Mouse (Mus musculus): Measurements from ENCODE around the gene Lrfn1.
"Not testable (repeated sequence)": the region's sequence is repeated elsewhere in the genome, so short reads cannot be mapped to it uniquely, and the experiment has no call there.

Lrfn1 gene

DNA sequence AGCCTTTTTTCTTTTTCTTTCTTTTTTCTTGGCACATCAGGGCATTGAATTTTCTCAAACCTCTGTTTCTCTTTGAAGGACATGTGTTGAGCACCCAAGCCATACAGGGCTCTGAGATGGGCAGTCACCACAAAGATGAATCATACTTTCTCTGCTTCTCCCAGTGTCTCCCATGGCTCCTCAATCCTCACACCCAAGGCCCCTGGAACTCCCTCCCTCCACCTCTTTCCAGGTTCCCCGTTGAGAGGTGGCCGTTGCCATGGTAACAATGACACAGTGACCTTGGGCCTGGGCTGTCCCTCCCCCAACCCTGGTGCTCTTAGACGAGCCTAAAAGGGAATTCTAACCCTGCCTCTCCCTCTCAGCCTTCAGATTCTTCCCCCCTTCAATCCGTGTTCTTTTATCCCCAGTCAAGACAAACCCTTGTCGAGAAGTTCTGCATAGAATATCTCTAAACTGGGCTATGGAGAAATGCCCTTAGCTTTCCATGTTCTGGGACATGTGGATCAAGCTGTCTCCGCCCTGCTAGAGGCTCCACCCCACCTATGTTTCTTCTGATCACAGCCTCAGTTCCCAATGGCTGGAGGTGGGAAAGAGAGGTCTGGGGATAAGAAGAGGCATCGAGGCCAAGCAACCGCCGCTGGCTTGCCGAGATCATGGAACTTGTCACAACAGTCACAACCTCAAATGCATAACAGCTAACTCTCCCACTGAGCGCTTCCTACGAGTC, 4.5 kb upstream of the Lrfn1 start:
- no peak for DNase-seq (ENCODE audit: low spot score in 2 of 2)

- no peak for DNase-seq (ENCODE audit: low spot score in 2 of 2)
These were observed 3.6 kb upstream of the Lrfn1 start for GRCm38 (mm10) chr7:28447865-28448820.

GRCm38 (mm10) chr7:28452361-28453005, 703 bp downstream of the Lrfn1 start:
- DNase-seq (ENCODE audit: low spot score in 2 of 2) = no peak

DNA sequence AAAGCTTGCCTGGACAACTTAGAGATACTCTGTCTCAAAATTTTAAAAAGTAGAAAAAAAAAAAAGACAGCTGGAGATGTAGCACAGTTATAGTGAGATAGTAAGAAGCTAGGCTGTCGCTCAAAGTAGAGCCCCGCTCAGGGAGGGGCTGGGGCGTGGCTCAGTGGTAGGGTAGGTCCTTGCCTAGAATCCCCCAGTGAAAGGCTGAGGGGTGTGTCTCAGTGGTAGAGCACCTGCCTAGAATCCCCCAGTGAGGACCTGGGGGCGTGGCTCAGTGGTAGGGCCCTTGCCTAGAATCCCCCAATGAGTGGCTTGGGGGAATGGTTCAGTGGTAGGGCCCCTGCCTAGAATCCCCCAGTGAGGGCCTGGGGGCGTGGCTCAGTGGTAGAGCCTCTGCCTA, 8.6 kb downstream of the Lrfn1 start:
- no peak for DNase-seq (ENCODE audit: low spot score in 2 of 2)

DNA sequence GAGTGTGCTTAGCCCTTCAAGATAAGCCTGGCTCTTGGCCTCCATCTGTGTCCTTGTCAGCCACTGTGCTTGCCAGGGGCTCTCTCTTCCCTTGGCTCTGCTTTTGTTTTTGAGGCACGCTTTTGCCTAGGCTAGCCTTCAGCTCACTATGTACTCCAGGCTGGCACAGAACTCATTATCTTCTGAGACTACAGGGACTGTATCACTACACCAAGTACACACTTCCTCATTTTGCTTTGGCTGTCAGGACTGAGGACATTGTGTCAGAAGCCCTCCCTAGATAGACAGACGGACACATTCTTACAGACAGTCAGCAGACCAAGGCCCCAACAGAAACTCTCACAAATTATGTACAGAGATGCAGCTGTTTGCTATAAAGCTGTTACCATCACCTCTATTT, 11.0 kb downstream of the Lrfn1 start:
- no peak for DNase-seq (ENCODE audit: low spot score in 2 of 2)

DNA sequence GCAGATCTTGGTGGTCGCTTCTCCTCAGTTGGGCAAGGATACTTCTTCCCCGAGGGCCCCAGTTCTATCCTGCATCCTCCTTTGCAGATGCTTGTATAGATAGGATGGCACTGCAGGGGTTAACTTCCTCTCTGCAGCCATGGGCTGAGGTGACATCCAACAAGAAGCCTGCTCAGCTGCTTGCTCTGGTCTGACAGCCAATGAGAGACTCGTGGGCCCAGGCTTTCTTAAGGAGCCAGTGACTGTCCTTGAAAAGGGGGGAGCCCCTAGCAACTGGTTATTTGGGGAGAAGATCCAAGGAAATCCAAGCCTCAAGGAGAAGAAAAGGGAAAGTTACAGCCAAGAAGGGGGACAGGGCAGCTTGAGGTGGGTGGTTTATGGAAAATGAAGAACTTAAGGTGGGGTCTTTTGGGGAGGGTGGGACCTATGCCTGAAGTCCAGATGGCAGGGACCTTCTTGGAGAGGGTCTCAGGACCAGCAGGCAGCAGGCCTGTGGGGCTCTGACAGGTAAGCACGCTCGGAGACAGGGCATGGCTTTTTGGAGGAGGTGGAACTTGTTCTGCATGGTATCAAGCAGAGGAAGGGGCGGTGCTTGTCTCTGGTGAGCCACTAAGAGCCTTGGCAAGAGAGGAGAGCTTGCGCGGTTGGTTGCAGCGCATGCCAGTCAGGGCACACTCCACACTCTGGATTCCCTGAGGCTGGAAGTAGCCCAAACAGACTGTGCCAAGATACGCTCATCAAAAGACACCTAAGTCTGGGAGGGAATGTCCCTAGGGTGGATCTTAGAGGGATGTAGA, 12.8 kb downstream of the Lrfn1 start:
- DNase-seq (ENCODE audit: low spot score in 2 of 2) = peak; percentile 21 to 25

DNA sequence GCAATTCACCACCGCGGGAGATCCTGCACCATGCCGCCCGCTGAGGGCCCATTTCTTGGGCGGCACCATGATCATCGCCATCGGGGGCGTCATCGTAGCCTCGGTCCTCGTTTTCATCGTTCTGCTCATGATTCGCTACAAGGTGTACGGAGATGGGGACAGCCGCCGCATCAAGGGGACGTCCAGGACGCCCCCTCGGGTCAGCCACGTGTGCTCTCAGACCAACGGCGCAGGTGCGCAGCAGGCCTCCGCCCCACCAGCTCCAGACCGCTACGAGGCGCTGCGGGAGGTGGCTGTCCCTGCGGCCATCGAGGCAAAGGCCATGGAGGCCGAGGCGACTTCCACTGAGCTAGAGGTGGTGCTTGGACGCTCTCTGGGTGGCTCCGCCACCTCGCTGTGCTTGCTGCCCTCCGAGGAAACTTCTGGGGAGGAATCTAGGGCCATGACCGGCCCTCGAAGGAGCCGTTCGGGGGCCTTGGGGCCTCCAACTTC, 15.0 kb downstream of the Lrfn1 start:
- no peak for DNase-seq (ENCODE audit: low spot score in 2 of 2)

- DNase-seq (ENCODE audit: low spot score in 2 of 2) = peak; percentile 16 to 34
These were observed 15.5 kb downstream of the Lrfn1 start for GRCm38 (mm10) chr7:28467213-28467751.

- no peak for DNase-seq (ENCODE audit: low spot score in 2 of 2)
These were observed 24.4 kb downstream of the Lrfn1 start for GRCm38 (mm10) chr7:28476191-28476590.

GRCm38 (mm10) chr7:28477363-28477762, 25.6 kb downstream of the Lrfn1 start:
- no peak for DNase-seq (ENCODE audit: low spot score in 2 of 2)

GRCm38 (mm10) chr7:28478854-28479253, 27.1 kb downstream of the Lrfn1 start:
- no peak for DNase-seq (ENCODE audit: low spot score in 2 of 2)

- DNase-seq (ENCODE audit: low spot score in 2 of 2) = no peak
These were observed 31.1 kb downstream of the Lrfn1 start for GRCm38 (mm10) chr7:28482854-28483253.

GRCm38 (mm10) chr7:28484192-28484591, 32.4 kb downstream of the Lrfn1 start:
- DNase-seq (ENCODE audit: low spot score in 2 of 2) = no peak

DNA sequence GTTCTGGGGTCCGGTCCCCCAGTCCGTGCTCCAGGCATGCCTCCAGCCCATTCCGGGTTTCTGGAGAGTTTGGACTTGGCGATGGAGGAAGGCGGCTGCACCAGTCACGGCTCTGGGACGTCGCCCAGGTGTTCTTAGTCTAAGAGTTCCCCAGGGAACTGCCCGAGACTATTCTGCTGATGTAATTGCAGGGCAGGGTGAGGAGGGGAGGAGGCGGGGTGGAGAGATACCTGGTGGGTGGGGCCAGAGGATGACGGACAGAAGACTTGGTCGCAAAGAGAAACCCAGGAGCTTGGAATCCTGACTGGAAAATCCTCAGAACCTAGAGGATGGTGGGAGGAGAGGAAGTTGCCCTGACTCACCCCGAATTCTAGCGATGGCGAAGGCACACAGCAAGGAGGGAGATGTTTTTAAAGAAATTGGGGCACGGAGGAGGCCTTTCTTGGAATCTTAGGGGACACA, 36.3 kb downstream of the Lrfn1 start:
- DNase-seq (ENCODE audit: low spot score in 2 of 2) = no peak

DNA sequence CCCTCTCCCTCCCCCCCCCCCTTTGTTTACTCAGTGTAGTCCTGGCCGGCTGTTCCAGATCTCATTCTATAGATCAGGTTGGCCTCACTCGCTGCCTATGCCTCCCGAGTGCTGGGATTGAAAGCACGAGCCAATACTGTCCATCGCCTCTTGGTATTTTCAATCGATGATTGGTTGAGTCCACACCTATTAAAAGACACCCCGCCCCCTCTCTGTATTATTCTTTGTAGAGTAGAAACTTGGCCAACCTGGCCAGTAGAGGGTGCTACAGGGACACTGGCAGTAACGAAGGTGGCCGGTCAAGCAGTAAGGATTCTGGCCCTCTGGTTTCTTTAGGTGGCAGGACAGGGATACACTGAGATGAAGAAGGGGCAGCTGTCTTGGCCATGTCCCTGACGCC, 38.6 kb downstream of the Lrfn1 start:
- peak; percentile 56 to 62 for DNase-seq (ENCODE audit: low spot score in 2 of 2)

- DNase-seq (ENCODE audit: low spot score in 2 of 2) = no peak
These were observed 39.1 kb downstream of the Lrfn1 start for GRCm38 (mm10) chr7:28490903-28491302.

DNA sequence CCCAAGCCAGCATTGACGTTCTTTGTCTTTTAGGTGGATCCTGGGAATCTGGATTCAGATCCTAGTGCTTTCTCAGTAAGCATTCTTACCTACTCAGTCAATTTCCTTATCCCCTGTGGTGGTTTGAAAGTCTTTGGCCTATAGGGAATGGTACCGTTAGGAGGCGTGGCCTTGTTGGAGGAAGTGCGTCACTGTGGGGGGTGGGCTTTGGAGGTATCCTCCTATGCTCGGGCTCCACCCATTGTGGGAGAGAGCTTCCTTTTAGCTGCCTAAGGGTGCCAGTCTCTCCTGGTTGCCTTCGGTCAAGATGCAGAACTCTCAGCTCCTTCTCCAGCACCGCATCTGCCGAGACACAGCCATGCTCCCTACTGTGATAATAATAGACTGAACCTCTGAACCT, 40.5 kb downstream of the Lrfn1 start:
- DNase-seq (ENCODE audit: low spot score in 2 of 2) = no peak

GRCm38 (mm10) chr7:28495426-28495825, 43.6 kb downstream of the Lrfn1 start:
- no peak for DNase-seq (ENCODE audit: low spot score in 2 of 2)

DNA sequence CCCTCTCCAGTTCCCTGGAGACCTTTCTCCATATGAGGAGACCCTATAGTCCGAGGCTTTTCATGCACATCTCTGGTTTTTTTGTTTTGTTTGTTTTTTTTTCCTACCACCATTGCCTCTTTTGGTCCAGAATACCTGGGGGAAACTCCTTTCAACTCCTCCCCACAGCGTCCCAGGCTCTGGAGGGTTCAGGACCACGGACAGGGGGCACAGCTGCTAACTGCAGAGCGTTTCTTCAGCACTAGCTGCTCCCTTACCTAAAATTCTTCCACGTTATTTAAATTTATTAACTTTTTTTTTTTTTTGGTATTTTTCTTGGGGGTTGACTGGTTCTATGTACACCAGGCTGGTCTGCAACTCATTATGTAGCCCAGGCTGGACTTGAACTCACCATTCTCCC, 53.8 kb downstream of the Lrfn1 start:
- no peak for DNase-seq (ENCODE audit: low spot score in 2 of 2)

- DNase-seq (ENCODE audit: low spot score in 2 of 2) = not testable (repeated sequence)
These were observed 57.3 kb downstream of the Lrfn1 start for GRCm38 (mm10) chr7:28509121-28509520.

DNA sequence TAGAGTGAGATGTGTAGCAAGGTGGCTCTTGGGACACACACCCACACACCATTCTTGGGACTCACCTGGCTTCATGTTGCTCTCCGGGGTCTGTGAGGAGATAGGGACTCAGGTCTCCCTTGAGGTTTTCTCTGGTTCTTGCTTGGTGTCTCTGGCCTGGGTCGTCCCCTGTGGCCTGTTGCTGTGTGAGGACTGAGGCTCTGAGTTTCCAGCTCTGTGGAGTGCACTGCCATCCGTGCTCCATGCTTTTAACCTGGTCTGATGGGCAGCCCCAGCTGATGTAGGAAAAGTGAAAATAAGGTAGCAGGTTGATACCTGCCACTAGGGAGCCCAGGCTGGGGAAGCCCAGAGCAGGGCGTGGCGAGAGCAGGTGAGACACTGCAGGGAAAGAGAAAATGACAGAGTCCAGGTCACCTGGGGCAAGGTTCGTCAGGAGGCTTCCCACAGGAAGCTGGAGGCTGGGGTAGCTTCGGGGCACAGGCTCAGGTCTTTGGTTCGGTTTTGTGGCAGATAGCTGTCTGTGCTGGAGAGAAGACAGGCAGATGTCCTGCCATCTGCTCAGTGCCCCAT, 58.7 kb downstream of the Lrfn1 start, which contains the start of gene Ifnl2:
Ifnl2 (minus strand) TSS at position 51 of the 570 bp plus-strand sequence.
- not testable (repeated sequence) for DNase-seq (ENCODE audit: low spot score in 2 of 2)
